ENCODE assay signal across 8 mouse cellular contexts in the genomic region with DNA sequence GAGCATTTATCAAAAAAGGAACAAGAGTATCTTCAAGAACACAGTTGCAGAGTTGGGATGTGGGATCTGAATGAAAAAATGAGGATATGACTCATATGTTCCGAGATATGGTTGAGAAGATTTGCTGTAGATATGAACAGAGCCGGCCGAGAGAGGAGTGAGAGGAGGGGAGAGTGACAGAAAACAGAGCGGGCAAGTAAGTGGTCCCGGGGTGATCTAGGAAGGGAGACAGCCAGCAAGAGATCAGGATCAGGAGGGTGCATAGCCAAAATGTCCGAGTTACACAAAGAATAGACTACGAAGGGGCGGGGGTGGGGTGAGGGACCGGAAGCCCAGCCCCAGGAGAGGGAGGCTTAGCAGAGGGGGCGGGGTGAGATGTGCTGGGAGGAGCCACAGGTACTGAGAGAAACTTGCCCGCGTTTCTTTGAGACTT.
A peak's percentile ranks its signal among the peaks of the same experiment; 100 is the strongest.
DNase-seq lines count a peak whose midpoint lies in the region; ATAC-seq and TF ChIP-seq lines count a peak whose summit lies in the region.

No protein-coding gene starts in this region.

- WGBS in heart, embryonic 13.5 days = 16% methylated on average over 12 of the region's 12 CpGs
- WGBS in liver, embryonic 13.5 days (ENCODE audit: insufficient replicate concordance) = 8% methylated on average over 12 of the region's 12 CpGs

- peak overlapping the region; percentile 69 for H3K4me2 ChIP-seq in heart, embryonic 13.5 days
- peak overlapping the region; percentile 50 for H3K4me2 ChIP-seq in liver, embryonic 13.5 days
- H3K4me2 ChIP-seq in myocyte (ENCODE audit: low read depth) = peak overlapping the region; percentile 66

- H3K79me2 ChIP-seq in myocyte (ENCODE audit: control insufficient read depth, insufficient read depth) = no peaks in the 10 kb centered on the region

- peak overlapping the region; percentile 46 for H3K4me3 ChIP-seq in heart, embryonic 13.5 days
- peak overlapping the region; percentile 37 for H3K4me3 ChIP-seq in liver, embryonic 13.5 days (replicated peaks)
- no peak overlapping the region for H3K4me3 ChIP-seq in myocyte

- intact Hi-C loops in left cerebral cortex, postnatal 25 days (cut with DNase I) = no loop called here
- intact Hi-C loops in left cerebral cortex, postnatal 14 days (cut with DNase I) = no loop called here
- intact Hi-C loops in gastrocnemius, postnatal 36 days (cut with DNase I) = no loop called here

- 0 out of 2 replicates have a peak overlapping the region, but pooled peaks have one; percentile 48 for H3K27ac ChIP-seq in heart, embryonic 13.5 days (replicated peaks)
- no peak overlapping the region for H3K27ac ChIP-seq in liver, embryonic 13.5 days

- ATAC-seq in heart, embryonic 13.5 days (ENCODE audit: extremely low read depth, insufficient number of reproducible peaks, low FRiP score, low TSS enrichment) = no peak
- ATAC-seq in liver, embryonic 13.5 days (ENCODE audit: low read depth) = no peak

- H3K9ac ChIP-seq in heart, embryonic 13.5 days = peak overlapping the region; percentile 56
- H3K9ac ChIP-seq in liver, embryonic 13.5 days = no peak overlapping the region

- H3ac ChIP-seq in myocyte (ENCODE audit: control insufficient read depth, insufficient read length) = no peak overlapping the region

- no peaks in the 10 kb centered on the region for H3K27me3 ChIP-seq in heart, embryonic 13.5 days (replicated peaks)
- H3K27me3 ChIP-seq in liver, embryonic 13.5 days = no peaks in the 10 kb centered on the region
- no peaks in the 10 kb centered on the region for H3K27me3 ChIP-seq in myocyte (ENCODE audit: control insufficient read depth, insufficient read depth, insufficient read length)

- no peaks in the 10 kb centered on the region for H3K9me3 ChIP-seq in heart, embryonic 13.5 days
- H3K9me3 ChIP-seq in liver, embryonic 13.5 days (replicated peaks) = no peaks in the 10 kb centered on the region

- no peaks in the 10 kb centered on the region for H3K36me3 ChIP-seq in heart, embryonic 13.5 days
- H3K36me3 ChIP-seq in liver, embryonic 13.5 days = no peaks in the 10 kb centered on the region
- no peaks in the 10 kb centered on the region for H3K36me3 ChIP-seq in myocyte (ENCODE audit: control insufficient read depth, insufficient read depth)

- DNase-seq in left cerebral cortex, postnatal 25 days (ENCODE audit: low spot score in 2 of 2) = peak; percentile 5 to 56
- no peak for DNase-seq in left cerebral cortex, postnatal 14 days (ENCODE audit: low spot score in 2 of 2)
- DNase-seq in adrenal gland, postnatal 14 days = peak; percentile 73
- DNase-seq in liver, embryonic 13.5 days = peak; percentile 22
- no peak for DNase-seq in layer of hippocampus, adult 8-10 months (ENCODE audit: low spot score in 2 of 2)
- DNase-seq in gastrocnemius, postnatal 36 days = no peak

- H3K4me1 ChIP-seq in heart, embryonic 13.5 days = peaks cover 11% of the 10 kb centered on the region
- peaks cover 7% of the 10 kb centered on the region; the same call in 1 of the 2 replicates for H3K4me1 ChIP-seq in liver, embryonic 13.5 days (replicated peaks)

- no peak for TF ChIP-seq POLR2A in myocyte (IDR thresholded peaks at IDR 0.05; ENCODE audit: insufficient read length, low read depth)

TF ChIP-seq in myocyte, 11 proteins besides CTCF, POLR2A, EP300 and RAD21:
- TF ChIP-seq MYOG (IDR thresholded peaks at IDR 0.05; ENCODE audit: control insufficient read depth in 1 of 3, insufficient read depth in 1 of 3, insufficient read length in 2 of 3, low read depth in 2 of 3) (no peak), TCF12 (IDR thresholded peaks at IDR 0.05; ENCODE audit: insufficient read depth, poor library complexity, severe bottlenecking) (no peak), MAX (IDR thresholded peaks at IDR 0.05; ENCODE audit: low read depth) (no peak), E2F4 (IDR thresholded peaks at IDR 0.05; ENCODE audit: insufficient read depth) (no peak)
TF ChIP-seq in myocyte: peak in this region for 0.

Comparison
In these comparisons a context has a peak if more than half of its experiments do, and no peak if none do; other contexts are left out.
1. DNase-seq: peak in left cerebral cortex, postnatal 25 days (2 of 2), adrenal gland, postnatal 14 days (single experiment) and liver, embryonic 13.5 days (single experiment); none in left cerebral cortex, postnatal 14 days (0 of 2), layer of hippocampus, adult 8-10 months (0 of 2) and gastrocnemius, postnatal 36 days (0 of 2).
2. Peak in every context shown above with its lines, with median percentiles within 50 percentile points of each other: H3K4me2 ChIP-seq.